Mouse (Mus musculus): Measurements from ENCODE around the gene Slc35f1.

Slc35f1 gene

DNA sequence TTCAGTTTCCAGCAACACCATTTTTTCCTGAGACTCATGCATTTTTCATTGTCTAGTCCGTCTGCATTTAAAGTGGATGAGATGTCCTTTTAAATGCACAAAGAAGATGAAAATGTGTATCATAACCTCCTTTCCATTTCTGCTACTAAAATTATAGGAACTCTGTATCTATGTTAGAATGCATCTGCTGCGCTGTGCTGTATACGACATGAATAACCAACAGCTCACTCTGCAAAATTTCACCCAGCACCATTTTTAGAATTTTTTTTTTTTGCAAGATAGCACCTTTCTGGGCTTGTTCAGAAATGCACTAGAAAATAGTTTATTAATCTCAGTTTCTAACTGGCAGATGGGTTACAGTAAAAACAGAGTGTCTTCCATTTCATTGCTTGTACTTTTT, 236.0 kb downstream of the Slc35f1 start:
- no peak for DNase-seq (ENCODE audit: low spot score in 2 of 2)

DNA sequence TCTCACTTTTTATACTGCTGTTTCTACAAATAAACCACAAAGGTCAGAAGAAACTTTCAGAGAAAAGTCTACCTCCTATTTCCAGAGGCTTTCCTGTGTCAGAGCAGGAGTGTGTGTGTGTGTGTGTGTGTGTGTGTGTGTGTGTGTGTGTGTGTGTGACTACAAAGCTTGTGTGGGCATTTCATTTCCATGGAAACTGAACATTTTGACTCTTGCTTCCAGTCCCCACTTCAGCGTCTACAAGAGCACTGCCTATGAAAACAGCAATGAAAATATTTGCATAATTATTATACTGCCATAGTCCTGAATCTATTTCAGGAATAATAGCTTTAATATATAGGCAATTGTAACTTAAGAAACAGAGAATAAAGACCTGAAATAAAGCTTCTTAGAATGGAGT, 241.8 kb downstream of the Slc35f1 start:
- no peak for DNase-seq (ENCODE audit: low spot score in 2 of 2)

DNA sequence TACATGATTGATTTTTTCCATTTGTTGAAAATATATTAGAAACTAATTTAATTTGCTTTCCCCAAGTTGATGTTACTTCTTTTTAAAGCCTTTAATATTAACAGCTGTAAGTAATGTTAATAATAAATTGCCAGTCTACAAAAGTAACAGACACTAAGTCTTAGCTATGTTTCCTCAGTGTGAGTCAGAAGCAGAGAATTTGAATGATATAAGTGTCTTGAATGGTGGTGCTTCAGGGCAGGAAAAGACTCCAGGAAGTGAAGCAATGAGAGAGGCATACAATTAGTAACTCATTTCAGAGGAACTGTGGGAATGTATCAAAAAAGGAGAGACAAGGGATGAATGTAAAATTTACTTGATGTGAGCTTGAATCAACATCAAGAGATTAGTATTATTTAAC, 244.3 kb downstream of the Slc35f1 start:
- no peak for DNase-seq (ENCODE audit: low spot score in 2 of 2)

GRCm38 (mm10) chr10:52940111-52940830, 249.9 kb downstream of the Slc35f1 start:
- no peak for DNase-seq (ENCODE audit: low spot score in 2 of 2)

DNA sequence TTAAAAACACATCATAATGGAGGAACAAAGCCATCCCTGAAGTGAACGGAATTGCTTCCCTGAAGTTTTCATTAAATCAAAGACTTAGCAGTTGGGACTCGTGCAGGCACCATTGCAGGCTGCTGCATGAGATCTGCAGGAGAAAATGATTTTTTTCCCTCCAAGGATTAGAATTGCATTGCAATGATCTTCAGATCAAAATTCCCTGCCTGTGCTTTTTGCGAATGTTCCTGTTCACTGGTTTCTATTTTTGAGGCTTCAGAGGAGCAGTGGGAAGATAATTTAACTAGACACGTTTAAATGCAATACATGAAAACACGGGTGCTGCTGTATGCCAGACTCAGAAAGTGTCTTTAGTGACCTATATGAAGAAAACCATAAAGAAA, 250.5 kb downstream of the Slc35f1 start:
- no peak for DNase-seq (ENCODE audit: low spot score in 2 of 2)

DNA sequence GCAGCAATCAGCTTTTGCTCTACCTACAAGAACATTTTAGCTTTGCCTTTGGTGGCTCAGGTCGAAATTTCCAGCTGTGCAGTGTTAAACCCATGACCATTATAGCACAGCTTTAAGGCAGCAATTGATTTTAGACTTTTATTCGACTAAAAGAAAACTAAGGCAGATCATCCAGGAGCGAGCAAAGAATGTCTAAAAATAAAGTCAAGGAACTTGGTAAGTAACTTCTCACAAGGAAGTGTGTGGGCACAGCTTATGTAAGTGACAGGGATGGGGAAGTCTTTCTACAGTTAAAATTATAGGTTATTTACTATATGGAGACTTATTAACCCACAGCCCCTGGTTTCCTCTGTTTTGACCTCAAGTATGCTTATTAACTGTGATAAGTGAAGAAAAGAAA, 262.2 kb downstream of the Slc35f1 start:
- DNase-seq (ENCODE audit: low spot score in 2 of 2), result no peak

DNA sequence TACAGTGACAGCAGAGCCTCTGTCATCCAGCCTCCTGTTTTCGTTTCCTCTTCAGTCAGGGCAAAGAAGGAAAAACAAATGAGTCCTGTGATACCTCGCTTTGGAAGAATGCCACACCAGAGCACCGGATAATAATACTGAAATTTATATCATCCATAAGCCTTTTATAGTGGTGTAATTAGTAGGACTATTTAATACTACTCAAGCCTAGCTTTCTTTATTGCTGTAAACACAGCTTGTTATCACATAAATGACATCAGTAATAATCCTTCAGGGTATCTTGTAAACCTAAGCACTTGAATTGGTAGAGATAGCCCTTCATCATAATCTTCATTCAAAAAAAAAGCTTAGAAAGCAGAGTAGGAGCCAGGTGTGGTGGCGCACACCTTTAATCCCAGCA, 266.4 kb downstream of the Slc35f1 start:
- no peak for DNase-seq (ENCODE audit: low spot score in 2 of 2)

- DNase-seq (ENCODE audit: low spot score in 2 of 2), result no peak
Observed at GRCm38 (mm10) chr10:52979251-52979650, 288.9 kb downstream of the Slc35f1 start.

- DNase-seq (ENCODE audit: low spot score in 2 of 2), result no peak
Observed at GRCm38 (mm10) chr10:52982836-52983235, 292.5 kb downstream of the Slc35f1 start.

DNA sequence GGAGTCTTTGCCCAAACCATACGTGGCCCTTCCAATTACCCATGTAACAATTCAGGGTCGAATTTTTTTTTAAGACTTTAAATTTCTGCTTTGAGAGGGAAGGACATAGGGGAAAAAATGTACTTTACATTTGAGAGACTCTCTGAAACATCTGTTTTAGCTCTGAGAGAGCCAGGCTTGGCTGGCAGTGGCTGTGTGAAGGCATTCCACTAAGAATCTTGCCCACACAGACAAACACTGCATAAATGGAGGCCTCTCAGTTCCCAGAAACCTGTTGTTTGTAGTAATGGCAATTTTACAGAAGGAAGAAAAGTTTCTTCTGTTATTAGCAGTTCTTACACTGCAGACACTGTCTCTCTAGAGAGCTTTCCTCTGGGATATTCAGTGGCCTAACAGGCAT, 301.9 kb downstream of the Slc35f1 start:
- no peak for DNase-seq (ENCODE audit: low spot score in 2 of 2)

DNA sequence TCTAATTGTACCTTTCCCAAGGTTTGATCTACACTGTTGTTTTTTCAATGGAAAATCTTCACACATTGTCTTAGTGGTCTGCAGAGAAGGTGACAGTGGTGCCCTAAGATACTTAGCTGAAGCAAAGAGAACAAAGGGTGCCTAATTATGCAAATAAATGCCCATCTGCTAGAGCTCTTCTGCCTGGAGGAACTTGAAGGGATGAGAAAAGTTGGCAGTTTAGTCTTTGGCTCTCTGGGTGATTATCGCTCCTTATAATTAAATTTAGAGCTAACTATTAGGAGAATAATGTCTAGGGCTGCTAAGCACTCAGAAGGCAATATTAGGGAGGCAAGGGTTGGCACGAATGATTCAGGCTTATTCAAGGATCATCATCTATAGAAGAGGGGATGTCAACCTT, 306.6 kb downstream of the Slc35f1 start:
- DNase-seq (ENCODE audit: low spot score in 2 of 2), result no peak

DNA sequence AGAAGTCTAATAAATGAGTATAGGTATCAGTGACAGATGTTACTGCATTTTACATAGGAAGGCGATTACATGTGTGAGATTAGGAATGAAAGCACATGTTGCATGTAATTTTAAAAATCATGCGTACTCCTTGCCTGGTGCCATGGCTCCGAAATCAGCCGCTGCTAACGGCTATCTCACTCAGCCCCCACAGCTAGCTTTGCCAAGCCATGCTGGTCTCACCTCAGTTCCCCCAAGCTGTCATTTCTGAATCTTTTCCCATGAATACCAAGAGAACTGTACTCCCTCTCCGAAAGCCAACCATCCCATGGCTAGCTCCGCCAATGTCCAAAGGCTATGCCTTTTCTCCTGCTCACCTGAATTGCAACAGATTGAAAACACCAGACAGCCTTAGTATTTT, 310.8 kb downstream of the Slc35f1 start:
- no peak for DNase-seq (ENCODE audit: low spot score in 2 of 2)

DNA sequence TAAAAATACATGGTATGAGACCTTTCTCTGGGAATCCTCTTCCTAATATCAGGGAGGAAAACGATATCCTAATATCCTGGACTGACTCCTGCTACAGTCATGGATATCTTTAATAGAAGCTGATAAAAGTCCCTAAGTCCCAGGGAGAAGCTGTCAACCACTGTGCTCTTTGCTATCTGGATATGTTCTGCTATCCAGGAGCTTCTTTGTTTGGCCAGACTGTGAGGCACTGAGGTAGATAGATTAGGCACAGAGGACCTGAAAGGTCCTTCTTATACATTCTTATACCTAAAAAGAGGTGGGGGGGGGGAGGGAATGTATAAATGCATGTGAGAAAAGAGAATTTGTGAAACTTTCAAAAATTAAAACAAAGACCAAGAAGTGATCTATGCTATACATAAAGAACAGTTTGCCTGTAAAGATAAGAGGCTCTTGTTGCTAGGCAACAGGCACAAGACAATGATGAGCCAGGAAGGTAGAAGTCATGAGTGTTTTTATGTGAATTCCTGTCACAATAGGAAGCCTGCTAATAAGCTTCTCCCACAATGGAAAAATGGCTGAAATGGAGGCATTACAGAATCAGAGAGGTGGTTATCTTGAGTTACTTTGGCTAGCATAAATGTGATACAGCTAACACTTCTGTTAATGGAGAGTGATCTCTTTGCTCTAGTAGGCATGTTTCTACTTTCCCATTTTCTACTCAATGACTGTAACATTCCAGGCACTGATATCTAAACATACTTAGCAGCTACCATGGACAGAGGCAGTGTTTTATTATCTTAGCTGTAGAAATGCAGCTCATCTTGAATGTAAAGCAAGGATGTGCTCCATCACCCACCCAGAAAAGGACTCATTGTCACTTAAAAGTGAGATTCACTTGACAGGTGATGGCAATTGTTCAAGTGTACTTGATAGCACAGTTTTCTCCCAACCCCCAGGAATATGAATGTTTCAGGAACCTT, 316.2 kb downstream of the Slc35f1 start:
- no peak for DNase-seq (ENCODE audit: low spot score in 2 of 2)

GRCm38 (mm10) chr10:53013878-53014277, 323.5 kb downstream of the Slc35f1 start:
- no peak for DNase-seq (ENCODE audit: low spot score in 2 of 2)

DNA sequence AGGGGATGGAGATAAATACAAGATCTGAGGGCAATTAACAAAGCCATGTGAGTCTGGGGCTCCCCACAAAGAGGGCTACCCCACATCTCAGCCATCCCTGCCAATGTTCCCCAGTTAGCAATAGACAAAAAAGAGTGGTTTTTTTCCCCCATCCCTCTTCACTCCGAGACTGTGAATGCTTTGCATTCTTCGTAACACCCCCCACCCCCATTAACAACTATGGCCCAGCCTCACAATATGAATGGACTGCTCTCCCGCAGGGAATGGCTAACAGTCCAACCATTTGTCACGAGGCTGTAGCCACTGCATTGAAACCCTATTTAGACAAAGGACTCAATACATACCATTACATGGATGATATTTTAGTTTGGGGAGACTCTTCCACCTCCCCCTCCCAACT, 338.1 kb downstream of the Slc35f1 start:
- no peak for DNase-seq (ENCODE audit: low spot score in 2 of 2)

- DNase-seq (ENCODE audit: low spot score in 2 of 2), result no peak
Observed at GRCm38 (mm10) chr10:53035202-53035601, 344.9 kb downstream of the Slc35f1 start.

DNA sequence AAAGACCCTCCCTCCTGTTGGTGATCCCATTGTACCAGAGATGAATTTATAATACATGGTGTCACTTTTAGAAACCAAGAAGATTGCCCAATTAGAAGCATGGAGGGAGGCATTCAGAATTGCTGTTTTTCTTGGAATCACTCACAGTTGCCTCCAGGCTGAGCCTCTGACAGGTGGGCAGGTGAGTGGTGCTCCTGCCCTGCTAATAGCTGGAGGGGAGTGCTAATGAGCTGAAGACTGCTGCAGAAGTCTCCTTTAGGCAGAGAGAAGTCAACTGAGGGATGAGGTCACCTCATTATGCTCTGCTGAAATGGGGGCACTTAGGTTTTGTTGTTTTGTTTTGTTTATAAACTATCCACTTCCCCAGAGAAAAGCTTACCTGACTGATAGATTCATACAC, 355.6 kb downstream of the Slc35f1 start:
- DNase-seq (ENCODE audit: low spot score in 2 of 2), result no peak

DNA sequence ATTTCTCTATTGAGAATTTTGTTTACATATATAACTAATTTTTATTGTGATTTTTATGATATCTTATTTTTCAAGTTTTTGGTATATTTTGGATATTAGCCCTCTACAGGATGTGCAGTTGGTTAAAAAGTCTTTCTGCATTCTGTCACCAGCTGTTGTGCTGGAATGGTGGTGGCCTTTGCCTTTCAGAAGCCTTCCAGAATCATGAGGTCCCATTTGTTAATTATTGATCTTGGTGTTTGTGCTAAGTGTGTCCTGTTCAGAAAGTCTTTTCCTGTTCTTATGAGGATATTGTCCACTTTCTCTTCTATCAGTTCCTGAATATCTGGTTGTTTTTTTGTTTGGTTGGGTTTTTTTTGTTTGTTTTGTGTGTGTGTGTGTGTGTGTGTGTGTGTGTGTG, 362.2 kb downstream of the Slc35f1 start:
- no peak for DNase-seq (ENCODE audit: low spot score in 2 of 2)

- no peak for DNase-seq (ENCODE audit: low spot score in 2 of 2)
Observed at GRCm38 (mm10) chr10:53060745-53061144, 370.4 kb downstream of the Slc35f1 start.

- DNase-seq (ENCODE audit: low spot score in 2 of 2), result no peak
Observed at GRCm38 (mm10) chr10:53062741-53063140, 372.4 kb downstream of the Slc35f1 start.

GRCm38 (mm10) chr10:53087811-53088210, 397.5 kb downstream of the Slc35f1 start:
- DNase-seq (ENCODE audit: low spot score in 2 of 2), result no peak

DNA sequence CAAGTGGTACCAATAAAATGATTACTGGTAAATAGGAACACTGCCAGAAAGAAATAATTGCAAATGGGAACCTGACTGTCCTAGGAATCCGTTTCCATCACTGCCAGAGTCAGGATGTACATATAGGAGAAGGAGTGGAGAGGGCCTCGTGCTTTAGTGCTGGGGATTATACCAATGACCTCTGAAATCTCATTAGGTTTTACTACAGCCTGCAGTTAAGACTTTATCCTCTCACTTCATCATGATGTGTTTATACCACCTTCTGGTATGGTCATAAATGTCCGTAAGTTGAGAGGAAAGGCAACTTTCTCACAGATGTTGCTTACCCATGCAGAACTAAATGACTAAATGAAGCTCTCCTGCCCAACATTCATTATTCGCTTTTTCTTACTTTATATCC, 401.2 kb downstream of the Slc35f1 start:
- DNase-seq (ENCODE audit: low spot score in 2 of 2), result no peak

GRCm38 (mm10) chr10:53096446-53096845, 406.1 kb downstream of the Slc35f1 start:
- DNase-seq (ENCODE audit: low spot score in 2 of 2), result no peak

Measured in frontal cortex, postnatal 14 days (tissue).